Mouse (Mus musculus) ES-E14 (cell line): ENCODE results near the gene Rpain. TPM values are rescaled to one million over a fixed set of nuclear protein-coding genes. Genes with fewer than 3 reads are reported as not detected.

Experiments
- DNase-seq: peaks from one replicate; pipeline ENCODE4 v3.0.0-alpha.2; 2013; ENCODE audit warnings: low read depth, low spot score
- H3K27ac ChIP-seq: 2 replicates; pipeline ENCODE4 v1.5.1; 2012; ENCODE audit warnings: low read depth, mild to moderate bottlenecking, low read length, moderate library complexity, mixed read lengths; ENCODE audit not compliant: poor library complexity, insufficient read depth, severe bottlenecking
- H3K36me3 ChIP-seq: 2 replicates; pipeline ENCODE4 v1.6.1; 2012; ENCODE audit warnings: mild to moderate bottlenecking, low read length, moderate library complexity, mixed read lengths; ENCODE audit not compliant: control insufficient read depth, poor library complexity, insufficient read depth, severe bottlenecking
- H3K4me1 ChIP-seq, 2 experiments: fragments of 150-350 bp in 1 of 2; sonication (generic) in 1 of 2; 2 replicates each; pipeline ENCODE4 v1.6.1; 2012; ENCODE audit warnings: low read length in 2 of 2, mild to moderate bottlenecking in 1 of 2, mixed read lengths in 1 of 2; ENCODE audit not compliant: control insufficient read depth in 2 of 2, insufficient read depth in 2 of 2, poor library complexity in 1 of 2
- H3K4me3 ChIP-seq, 2 experiments: fragments of 150-350 bp in 1 of 2; sonication (generic) in 1 of 2; 2 replicates each; pipeline ENCODE4 v1.5.1; 2012; ENCODE audit warnings: low read length in 2 of 2, low read depth in 1 of 2, mild to moderate bottlenecking in 1 of 2, mixed read lengths in 1 of 2; ENCODE audit not compliant: insufficient read depth in 1 of 2, poor library complexity in 1 of 2, severe bottlenecking in 1 of 2
- H3K9ac ChIP-seq: 2 replicates; pipeline ENCODE4 v1.6.1; 2012; ENCODE audit warnings: low read depth, mild to moderate bottlenecking, low read length, mixed read lengths; ENCODE audit not compliant: poor library complexity, insufficient read depth, severe bottlenecking
- H3K9me3 ChIP-seq: fragments of 150-350 bp; sonication (generic); 2 replicates; pipeline ENCODE4 v1.6.1; 2012; ENCODE audit warnings: low read depth, mild to moderate bottlenecking, low read length; ENCODE audit not compliant: control insufficient read depth, insufficient read depth
- CHD2 ChIP-seq: IDR thresholded peaks from 2 replicates; pipeline ENCODE4 v1.6.1; 2014; ENCODE audit warnings: mild to moderate bottlenecking, low read depth, low read length, inconsistent platforms
- HCFC1 ChIP-seq: IDR thresholded peaks from 2 replicates; pipeline ENCODE4 v1.6.1; 2012; ENCODE audit warnings: low read length, inconsistent platforms, borderline replicate concordance; ENCODE audit not compliant: insufficient read depth
- MAFK ChIP-seq: IDR thresholded peaks from 2 replicates; pipeline ENCODE4 v1.6.1; 2014; ENCODE audit warnings: mild to moderate bottlenecking, low read depth, low read length, inconsistent platforms; ENCODE audit not compliant: insufficient read depth
- ZC3H11A ChIP-seq: IDR thresholded peaks from 2 replicates; pipeline ENCODE4 v1.6.1; 2012; ENCODE audit warnings: low read depth, mild to moderate bottlenecking, inconsistent platforms, low read length, borderline replicate concordance
- ZNF384 ChIP-seq: IDR thresholded peaks from 2 replicates; pipeline ENCODE4 v1.6.1; 2012; ENCODE audit warnings: low read depth, low read length, inconsistent platforms
- in situ Hi-C, 2 experiments: fragments of 600-800 bp; cut with MboI; formaldehyde crosslinking; loops; one replicate each; pipeline ENCODE4 v1.15.1; 2025; ENCODE audit warnings: low sequenced_read_pairs in 2 of 2, inconsistent platforms in 1 of 2; ENCODE audit not compliant: unreplicated experiment in 2 of 2
- total RNA-seq: library from RNA; depleted of rRNA; stranded (reverse); fragments of 300-350 nt; gene quantifications from 2 replicates; pipeline ENCODE4 v1.2.3, GENCODE M21; 2012; rRNA removed

Rpain gene
- 58.6 and 74.6 TPM in 2 replicates for total RNA-seq

DNA sequence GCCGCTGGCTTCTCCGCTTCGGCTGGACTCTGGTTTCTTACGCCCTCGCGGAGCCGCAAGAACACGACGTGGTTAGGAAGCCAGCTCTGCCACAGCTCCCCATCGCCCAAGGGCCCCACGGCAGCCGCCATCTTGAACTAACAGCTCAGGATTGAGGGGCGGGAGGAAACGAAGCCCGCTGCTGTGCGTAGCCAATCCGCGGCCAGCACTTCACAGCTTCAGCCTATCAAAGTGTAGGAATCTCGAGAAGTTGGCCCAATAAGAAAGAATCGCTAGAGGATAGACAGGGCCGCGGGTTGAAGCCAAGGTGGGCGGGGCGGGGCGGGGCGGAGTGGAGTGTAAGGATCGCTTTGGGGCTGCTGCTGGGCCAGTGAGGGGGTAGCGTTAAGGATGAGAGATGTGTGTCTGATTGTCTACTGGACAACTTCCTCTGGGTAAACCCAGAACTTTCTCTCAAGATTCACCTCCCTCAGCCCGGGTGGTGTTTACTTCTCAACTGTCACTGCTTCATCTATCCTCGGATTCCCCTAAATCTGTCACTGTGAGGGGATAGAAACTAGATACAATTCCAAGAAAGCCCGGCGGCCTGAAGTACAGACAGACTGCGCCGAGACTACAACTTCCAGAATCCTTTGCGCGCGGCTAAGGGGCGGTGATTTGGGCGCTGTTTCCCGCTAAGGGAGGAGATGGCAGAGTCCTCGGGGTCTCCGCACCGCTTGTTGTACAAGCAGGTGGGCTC lies at the start of gene Rpain, which contains the start of gene Nup88:
Gene Rpain (plus strand): TSS at position 393 of the 739 bp plus-strand sequence.
Gene Nup88 (minus strand): TSS at position 153 of the 739 bp plus-strand sequence.
- H3K9ac ChIP-seq: peak within 1 kb of the TSS; percentile 98
- TF ChIP-seq CHD2 (peak; percentile 69), ZNF384 (no peak), MAFK (no peak), ZC3H11A (no peak), HCFC1 (peak; percentile 89)
- DNase-seq: peak; percentile 93
- peaks cover 0 to 3% of the 10 kb centered on the region in 2 experiments; a peak in 1 of 4 replicates for H3K4me1 ChIP-seq
- peak within 1 kb of the TSS; percentile 68 for H3K27ac ChIP-seq
- in situ Hi-C loops: no loop called here
- no peaks in the 10 kb centered on the region for H3K9me3 ChIP-seq
- H3K36me3 ChIP-seq: peaks cover 9% of the 10 kb centered on the region
- H3K4me3 ChIP-seq: peak within 1 kb of the TSS; percentile 95 to 97

DNA sequence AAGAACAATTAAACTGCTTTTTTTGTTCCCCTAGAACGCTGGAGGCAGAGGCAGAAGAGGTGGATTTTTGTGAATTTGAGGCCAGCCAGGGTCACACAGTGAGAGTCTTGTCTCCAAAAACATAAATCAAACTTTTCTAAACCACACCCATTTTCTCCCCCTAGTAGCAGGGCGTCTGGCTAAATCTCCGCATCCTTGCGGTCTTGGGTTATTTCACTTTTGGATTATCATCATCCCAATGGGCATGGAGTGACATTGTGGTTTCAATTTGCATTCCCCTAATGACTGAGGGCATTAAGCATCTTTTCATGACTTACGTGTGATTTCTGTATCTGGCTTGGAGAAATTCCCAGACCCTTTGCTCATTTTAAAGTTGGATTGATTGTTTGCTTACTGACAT lies 38.6 kb upstream of the Rpain start:
- Histone ChIP-seq H3K4me3 (no peak overlapping the region), H3K9ac (no peak overlapping the region), H3K9me3 (no peaks in the 10 kb centered on the region), H3K36me3 (peaks cover 14% of the 10 kb centered on the region), H3K4me1 (no peaks in the 10 kb centered on the region), H3K27ac (no peak overlapping the region)
- in situ Hi-C loops: no loop called here
- no peak for TF ChIP-seq ZC3H11A
- no peak for TF ChIP-seq ZNF384
- no peak for DNase-seq

DNA sequence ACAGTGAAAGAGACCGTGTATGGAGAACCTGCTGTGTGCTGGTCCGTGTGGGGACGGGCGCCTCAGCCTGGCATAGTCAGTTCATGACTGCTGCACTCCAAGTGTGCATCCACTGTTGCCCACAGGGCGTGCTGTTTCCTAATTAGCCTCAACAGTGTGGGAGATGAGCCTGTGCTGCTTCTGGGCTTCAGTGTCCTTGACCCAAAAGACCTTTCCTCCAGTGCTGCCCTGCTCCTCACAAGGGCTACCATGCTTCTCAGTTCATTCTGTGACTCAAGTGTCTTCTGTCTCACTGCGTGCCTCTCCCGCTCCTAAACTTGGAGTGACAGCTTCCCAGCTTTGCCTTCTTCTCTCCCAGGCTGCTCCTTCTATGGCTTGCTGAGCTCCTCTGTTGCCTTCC lies 34.7 kb upstream of the Rpain start:
- no peaks in the 10 kb centered on the region for H3K9me3 ChIP-seq
- H3K36me3 ChIP-seq: peaks cover 19% of the 10 kb centered on the region
- TF ChIP-seq CHD2 (no peak), ZNF384 (no peak), HCFC1 (no peak), MAFK (no peak)
- no peak overlapping the region for H3K4me3 ChIP-seq
- no peaks in the 10 kb centered on the region for H3K4me1 ChIP-seq
- in situ Hi-C loops: no loop called here
- H3K9ac ChIP-seq: no peak overlapping the region
- no peak overlapping the region for H3K27ac ChIP-seq
- no peak for DNase-seq

DNA sequence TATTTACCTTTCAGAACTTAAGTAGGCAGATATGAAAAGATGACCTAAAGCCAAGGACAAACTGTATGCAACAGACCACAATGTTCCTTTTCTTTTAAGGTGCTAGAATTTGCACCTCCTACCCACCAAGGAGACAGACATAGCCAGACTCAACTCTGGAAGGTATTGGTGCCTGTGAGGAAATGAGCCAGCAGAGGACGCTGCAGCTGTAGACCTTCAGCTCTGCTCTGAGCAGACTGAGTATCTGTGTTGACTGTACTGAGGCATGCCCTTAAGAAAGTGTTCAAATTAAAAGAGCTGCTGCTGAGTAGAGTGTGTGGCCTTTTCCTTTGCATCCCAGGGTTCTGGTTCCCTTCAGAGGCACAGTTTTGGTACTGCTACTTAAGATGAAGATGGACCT lies 27.4 kb upstream of the Rpain start:
- H3K27ac ChIP-seq: no peak overlapping the region

DNA sequence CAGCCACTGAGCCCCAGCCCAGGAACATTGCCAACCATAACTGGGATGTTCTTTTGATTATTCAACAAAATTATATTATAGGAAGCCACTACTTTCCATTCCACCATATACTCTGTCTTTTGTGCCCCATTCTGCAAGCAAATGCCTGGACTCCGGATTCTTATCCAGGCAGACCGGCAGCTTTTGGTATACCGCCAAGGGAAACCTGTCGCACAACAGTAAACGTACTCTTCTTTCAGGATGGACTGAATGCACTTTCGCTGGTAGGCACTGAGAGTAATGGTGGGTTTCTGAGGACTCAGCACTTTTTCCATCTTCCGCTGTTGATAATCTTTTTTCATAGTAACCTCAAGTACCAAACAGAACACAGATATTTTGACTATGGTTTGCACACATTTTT lies 26.4 kb upstream of the Rpain start:
- no peak for DNase-seq
- no peak for TF ChIP-seq HCFC1
- TF ChIP-seq ZNF384: no peak
- TF ChIP-seq ZC3H11A: no peak
- TF ChIP-seq MAFK: no peak
- no peak for TF ChIP-seq CHD2
- Histone ChIP-seq H3K27ac (no peak overlapping the region), H3K4me1 (no peaks in the 10 kb centered on the region), H3K4me3 (no peak overlapping the region), H3K36me3 (peaks cover 40% of the 10 kb centered on the region), H3K9ac (no peak overlapping the region), H3K9me3 (no peaks in the 10 kb centered on the region)
- in situ Hi-C loops: no loop called here

More for the DNA sequence above, 27.4 kb upstream of the Rpain start:
- in situ Hi-C loops: no loop called here
- TF ChIP-seq MAFK (no peak), ZNF384 (no peak), HCFC1 (no peak), CHD2 (no peak), ZC3H11A (no peak)
- Histone ChIP-seq H3K9me3 (no peaks in the 10 kb centered on the region), H3K9ac (no peak overlapping the region), H3K4me1 (no peaks in the 10 kb centered on the region), H3K4me3 (no peak overlapping the region), H3K36me3 (peaks cover 35% of the 10 kb centered on the region)
- no peak for DNase-seq
